Mouse (Mus musculus) MEL (cell line): ENCODE results near the gene Dok4.

ENCODE experiments used
- CTCF ChIP-seq, 3 experiments: IDR thresholded peaks in 2 of 3; conservative IDR thresholded peaks in 1 of 3; 2 replicates each; pipeline ENCODE4 v1.5.1; 2011 to 2012; ENCODE audit warnings: low read length in 3 of 3, low read depth in 2 of 3, mild to moderate bottlenecking in 2 of 3, improper control_type of control experiment in 1 of 3, inconsistent platforms in 1 of 3, mixed read lengths in 1 of 3, moderate library complexity in 1 of 3; ENCODE audit not compliant: control insufficient read depth in 1 of 3, insufficient read depth in 1 of 3, poor library complexity in 1 of 3, severe bottlenecking in 1 of 3
- GATA1 ChIP-seq: IDR thresholded peaks from 2 replicates; pipeline ENCODE4 v1.6.1; 2011; ENCODE audit warnings: low read depth, low read length, improper control_type of control experiment
- KAT2A ChIP-seq: conservative IDR thresholded peaks from 2 replicates; pipeline ENCODE4 v1.6.1; 2012; ENCODE audit warnings: low read depth, low read length, improper control_type of control experiment, inconsistent platforms
- POLR2A ChIP-seq, 2 experiments: IDR thresholded peaks; 2 replicates each; pipeline ENCODE4 v1.6.1; 2011 to 2012; ENCODE audit warnings: low read length in 2 of 2, mild to moderate bottlenecking in 2 of 2, control low read depth in 1 of 2, improper control_type of control experiment in 1 of 2, low read depth in 1 of 2, moderate library complexity in 1 of 2; ENCODE audit not compliant: control insufficient read depth in 1 of 2, insufficient read depth in 1 of 2, poor library complexity in 1 of 2
- USF2 ChIP-seq, 2 experiments: IDR thresholded peaks; 2 replicates each; pipeline ENCODE4 v1.6.1; 2011 to 2012; ENCODE audit warnings: improper control_type of control experiment in 2 of 2, low read length in 2 of 2, borderline replicate concordance in 1 of 2, inconsistent platforms in 1 of 2, low read depth in 1 of 2, mild to moderate bottlenecking in 1 of 2; ENCODE audit not compliant: insufficient read depth in 1 of 2
- ZNF384 ChIP-seq: IDR thresholded peaks from 2 replicates; pipeline ENCODE4 v1.6.1; 2012; ENCODE audit warnings: low read depth, mild to moderate bottlenecking, inconsistent platforms, low read length, improper control_type of control experiment

GRCm38 (mm10) chr8:94901031-94901430, 24.9 kb upstream of the Dok4 start:
- no peak for TF ChIP-seq CTCF (IDR thresholded peaks at IDR 0.05 in 2 of 3, conservative IDR thresholded peaks at IDR 0.05 in 1 of 3; ENCODE audit: control insufficient read depth in 1 of 3, insufficient read depth in 1 of 3, low read depth in 2 of 3, low read length in 3 of 3, poor library complexity in 1 of 3, severe bottlenecking in 1 of 3)
- no peak for TF ChIP-seq ZNF384
- no peak for TF ChIP-seq POLR2A (IDR thresholded peaks at IDR 0.05; ENCODE audit: control insufficient read depth in 1 of 2, insufficient read depth in 1 of 2, low read depth in 1 of 2, low read length in 2 of 2, poor library complexity in 1 of 2)
- TF ChIP-seq KAT2A = no peak
- no peak for TF ChIP-seq GATA1
- TF ChIP-seq USF2 (IDR thresholded peaks at IDR 0.05; ENCODE audit: borderline replicate concordance in 1 of 2, insufficient read depth in 1 of 2, low read depth in 1 of 2, low read length in 2 of 2) = no peak
